Mouse (Mus musculus): ENCODE data around the gene Olfr1434.
"Not testable (repeated sequence)": the region's sequence is repeated elsewhere in the genome, so short reads cannot be mapped to it uniquely, and the experiment has no call there.

Olfr1434 gene

GRCm38 (mm10) chr19:12279554-12279953 is at the start of gene Olfr1434:
TSS of gene Olfr1434 (plus strand) at chr19:12279854.
- no peak for DNase-seq

DNA sequence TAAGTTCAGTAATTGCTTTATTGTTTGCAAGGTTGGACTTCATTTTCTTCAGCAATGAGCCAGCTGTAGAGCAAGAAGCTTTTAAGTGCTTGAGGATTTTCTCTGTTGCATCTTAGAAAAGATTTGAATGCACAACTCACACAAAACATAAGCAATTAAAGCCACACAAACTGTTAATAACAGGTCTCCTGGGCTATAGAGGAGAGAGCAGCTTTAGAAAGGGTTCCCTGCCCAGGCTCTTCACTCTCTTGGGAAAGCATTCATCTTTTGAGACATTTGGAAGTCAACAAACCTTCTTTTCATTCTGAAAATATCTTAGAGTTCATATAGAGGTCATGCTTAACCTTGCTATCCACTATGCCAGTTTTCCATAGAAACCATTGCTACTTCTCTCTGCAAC is 47.2 kb upstream of the Olfr1434 start, which contains the start of gene Olfr1432:
TSS of gene Olfr1432 (minus strand) at position 101 of the 400 bp plus-strand sequence.
- DNase-seq = not testable (repeated sequence)

DNA sequence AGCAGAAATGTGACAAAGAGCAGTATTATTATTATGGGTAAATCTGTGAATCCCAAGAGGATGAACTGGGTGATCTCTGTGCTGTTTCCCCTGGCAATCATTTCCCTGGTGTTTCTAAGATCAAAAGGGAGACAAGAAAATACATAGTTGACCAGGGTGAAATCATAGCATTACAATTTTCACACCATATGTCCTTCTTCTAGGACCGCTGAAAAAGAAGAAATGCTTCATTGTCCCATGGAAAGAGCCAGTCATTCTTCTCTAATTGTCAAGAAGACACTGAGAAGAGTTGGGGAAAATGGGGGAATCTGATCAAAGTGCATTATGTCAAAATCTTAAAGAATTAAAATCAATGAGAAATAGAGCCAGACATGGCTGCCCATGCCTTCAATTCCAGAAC is 38.1 kb upstream of the Olfr1434 start, which contains the start of gene Olfr262:
TSS of gene Olfr262 (minus strand) at position 101 of the 400 bp plus-strand sequence.
- no peak for DNase-seq

GRCm38 (mm10) chr19:12260732-12261131 is 18.9 kb upstream of the Olfr1434 start, which contains the start of gene Olfr235:
TSS of gene Olfr235 (plus strand) at chr19:12261032.
- DNase-seq = no peak

DNA sequence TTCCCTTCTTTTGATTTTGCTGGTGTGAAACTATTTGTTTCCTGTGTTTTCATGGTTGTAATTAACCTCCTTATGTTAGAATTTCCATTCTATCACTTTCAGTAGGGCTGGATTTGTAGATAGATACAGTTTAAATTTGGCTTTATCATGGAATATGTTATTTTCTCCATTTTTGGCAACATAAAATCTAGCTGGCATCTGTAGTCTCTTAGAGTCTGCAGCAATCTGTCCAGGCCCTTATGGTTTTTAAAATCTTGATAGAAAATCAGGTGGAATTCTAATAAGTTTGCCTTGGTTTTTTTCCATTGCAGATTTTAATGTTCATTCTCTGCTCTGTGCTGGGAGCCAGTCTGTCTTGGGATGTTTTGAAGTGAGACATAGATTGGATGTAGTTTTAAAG is 13.3 kb downstream of the Olfr1434 start:
- DNase-seq = no peak

- DNase-seq = not testable (repeated sequence)
Observed at GRCm38 (mm10) chr19:12299030-12299429, 19.4 kb downstream of the Olfr1434 start, which contains the start of gene Olfr1436. TSS of gene Olfr1436 (minus strand) at chr19:12299130.

DNA sequence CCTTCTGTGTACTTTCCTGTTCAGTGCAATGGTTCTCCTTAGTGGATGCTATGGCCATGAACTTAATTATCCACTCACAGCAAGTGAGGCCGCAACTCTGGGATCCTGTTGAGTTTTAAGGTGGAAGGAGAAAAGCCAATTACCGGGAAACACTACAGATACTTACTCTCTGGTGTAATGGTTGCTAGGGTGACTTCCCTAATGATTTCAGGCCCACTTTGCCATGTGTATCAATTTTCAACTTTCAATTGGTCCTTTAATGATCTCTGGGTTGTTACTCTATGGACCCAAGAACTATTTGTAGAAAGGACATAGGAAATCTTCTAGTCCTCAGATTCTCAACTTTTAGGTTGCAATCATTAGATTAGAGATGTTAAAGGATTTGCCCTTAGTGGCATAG is 45.3 kb downstream of the Olfr1434 start, which contains the start of gene Olfr1437:
TSS of gene Olfr1437 (minus strand) at position 101 of the 400 bp plus-strand sequence.
- DNase-seq = no peak
